Mouse (Mus musculus) cortical plate, adult 2 months (tissue): ENCODE results near the gene Lhx5. TPM values are rescaled to one million over a fixed set of nuclear protein-coding genes. Genes with fewer than 3 reads are reported as not detected.

Experiments
- H3K27ac ChIP-seq: fragments of 200-500 bp; 2 replicates; pipeline ENCODE4 v1.5.1; 2012; ENCODE audit warnings: low read length, control low read depth, inconsistent platforms; ENCODE audit not compliant: insufficient read depth
- H3K4me1 ChIP-seq: fragments of 200-500 bp; 2 replicates; pipeline ENCODE4 v1.6.1; 2011; ENCODE audit warnings: low read length; ENCODE audit not compliant: control insufficient read depth, insufficient read depth
- H3K4me3 ChIP-seq: fragments of 200-500 bp; 2 replicates; pipeline ENCODE4 v1.5.1; 2011; ENCODE audit warnings: mild to moderate bottlenecking, low read length, control low read depth; ENCODE audit not compliant: insufficient read depth
- CTCF ChIP-seq: fragments of 200-500 bp; IDR thresholded peaks from 2 replicates; pipeline ENCODE4 v1.5.1; 2011; ENCODE audit warnings: mild to moderate bottlenecking, control low read depth, low read length; ENCODE audit not compliant: insufficient read depth; ENCODE audit errors: extremely low read depth
- POLR2A ChIP-seq: fragments of 200-500 bp; IDR thresholded peaks from 2 replicates; pipeline ENCODE4 v1.6.1; 2011; ENCODE audit warnings: mild to moderate bottlenecking, low read length, control low read depth; ENCODE audit not compliant: insufficient read depth; ENCODE audit errors: extremely low read depth
- polyA plus RNA-seq: library from polyadenylated mRNA; depleted of rRNA; stranded (reverse); fragments of >200 nt; gene quantifications from 2 replicates; pipeline ENCODE4 v1.2.3, GENCODE M21; 2012

Gene Lhx5
- polyA plus RNA-seq, 1 experiment: not detected

DNA sequence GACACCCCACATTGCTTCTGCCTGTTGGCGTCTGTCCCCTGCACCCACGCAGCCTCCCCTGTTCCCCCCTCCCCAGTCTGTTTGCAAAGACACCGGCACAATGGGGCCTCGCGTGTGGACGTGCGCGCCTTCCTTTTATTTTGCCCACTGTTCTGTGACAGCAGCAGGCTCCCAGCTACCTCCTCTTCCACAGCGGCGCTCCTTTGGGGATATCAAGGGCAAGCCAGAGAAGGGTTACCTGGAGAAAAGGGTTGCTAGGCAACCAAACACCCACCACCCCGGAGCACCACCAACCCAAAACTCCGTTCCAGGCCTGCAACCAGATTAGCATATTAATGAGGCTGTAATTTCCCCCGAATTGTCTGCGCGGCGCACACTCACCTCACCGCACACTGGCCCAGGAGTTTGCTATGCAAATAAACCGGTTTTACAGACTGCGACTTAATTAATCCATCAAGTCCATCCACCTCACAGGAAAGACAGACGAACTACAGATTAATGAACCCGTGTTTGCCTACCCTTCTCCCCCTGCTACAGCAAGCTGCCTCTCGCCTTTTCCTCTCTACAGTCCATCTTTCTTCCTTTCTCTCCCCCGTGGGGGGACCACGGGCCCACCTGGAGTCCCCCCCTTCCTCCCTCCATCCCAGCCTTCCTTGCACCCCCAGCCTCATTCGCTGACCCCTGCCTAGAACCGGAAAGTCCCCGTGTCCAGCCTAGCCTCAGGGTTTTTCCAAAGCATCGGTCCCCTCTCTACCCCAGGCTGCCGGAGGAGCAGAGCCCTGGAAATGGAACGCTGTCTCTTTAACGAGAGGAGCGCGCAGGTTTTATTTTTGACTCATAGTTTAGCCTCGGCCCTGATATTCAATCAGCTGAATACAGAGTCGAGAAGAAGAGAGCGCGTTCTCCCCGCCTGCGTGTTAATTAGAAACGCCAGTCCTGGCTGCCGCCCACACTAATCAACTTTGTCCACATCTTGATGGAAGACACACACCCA, 21.8 kb upstream of the Lhx5 start:
- H3K4me1 ChIP-seq: no peaks in the 10 kb centered on the region
- no peak for TF ChIP-seq CTCF
- no peak for TF ChIP-seq POLR2A
- H3K27ac ChIP-seq: no peak overlapping the region
- peak overlapping the region; percentile 34 for H3K4me3 ChIP-seq

DNA sequence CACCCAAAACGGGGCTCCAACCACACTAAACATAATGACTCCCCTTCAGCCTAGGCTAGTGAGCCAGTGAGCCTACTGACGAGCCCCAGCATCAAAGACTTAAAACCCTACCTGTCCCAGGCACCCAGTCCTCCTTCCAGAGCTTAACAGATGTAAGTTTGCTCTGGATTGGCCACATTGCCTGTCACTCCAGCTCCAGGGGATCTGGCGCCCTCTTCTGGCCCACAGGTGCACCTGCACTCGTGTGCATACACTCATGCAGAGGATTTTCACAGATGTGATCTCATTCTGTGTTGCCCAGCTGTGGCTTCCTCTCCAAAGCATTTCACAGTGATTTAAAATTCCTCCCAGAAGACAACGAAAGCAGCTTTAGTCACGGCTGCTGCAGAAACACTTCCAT, 18.1 kb upstream of the Lhx5 start:
- Histone ChIP-seq H3K4me3 (no peak overlapping the region), H3K4me1 (no peaks in the 10 kb centered on the region), H3K27ac (no peak overlapping the region)
- TF ChIP-seq POLR2A (no peak), CTCF (no peak)

DNA sequence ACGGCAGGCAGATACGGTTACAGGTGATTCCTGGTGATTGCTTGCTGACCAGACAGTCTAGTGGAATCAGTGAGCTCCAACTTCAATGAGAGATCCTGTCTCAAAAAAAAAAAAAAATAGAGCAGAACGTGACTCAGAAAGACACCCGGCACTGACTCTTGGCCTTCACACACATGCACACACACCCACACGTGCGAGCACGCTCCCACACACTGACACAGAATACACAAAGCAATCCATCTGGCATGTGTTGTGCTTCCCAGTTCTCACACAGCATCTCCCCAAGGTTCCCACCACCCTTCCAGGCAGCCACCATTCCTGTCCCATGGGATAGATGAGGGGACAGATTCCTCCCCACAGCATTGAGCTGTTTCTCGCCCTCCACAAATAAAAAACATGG, 11.4 kb upstream of the Lhx5 start:
- no peak overlapping the region for H3K4me3 ChIP-seq
- H3K4me1 ChIP-seq: no peaks in the 10 kb centered on the region
- no peak overlapping the region for H3K27ac ChIP-seq
- TF ChIP-seq POLR2A (no peak), CTCF (no peak)

- Histone ChIP-seq H3K4me3 (no peak overlapping the region), H3K4me1 (no peaks in the 10 kb centered on the region), H3K27ac (no peak overlapping the region)
- TF ChIP-seq POLR2A (no peak), CTCF (no peak)
Measured at GRCm38 (mm10) chr5:120424039-120424438, 7.5 kb upstream of the Lhx5 start.

DNA sequence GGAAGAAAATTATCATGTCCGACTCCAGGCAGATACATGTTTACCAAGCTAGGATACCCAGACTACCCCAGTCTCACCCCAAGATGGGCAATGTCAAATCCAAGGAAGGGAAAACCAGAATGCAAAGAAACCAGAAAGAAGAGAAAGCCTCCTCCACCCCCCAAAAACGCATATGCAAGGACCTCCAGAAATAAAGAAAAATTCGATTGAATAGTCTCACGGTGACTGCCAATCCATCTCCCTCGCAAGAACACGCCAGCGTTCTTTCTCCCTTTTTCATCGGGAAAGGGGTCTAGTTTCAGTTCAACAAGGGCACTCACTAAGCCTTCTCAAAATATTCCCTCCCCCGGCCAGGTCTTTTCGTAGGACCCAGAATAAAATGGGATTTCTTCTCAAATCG, 6.8 kb upstream of the Lhx5 start:
- TF ChIP-seq CTCF (no peak), POLR2A (no peak)
- Histone ChIP-seq H3K27ac (no peak overlapping the region), H3K4me3 (no peak overlapping the region), H3K4me1 (no peaks in the 10 kb centered on the region)

GRCm38 (mm10) chr5:120425711-120426110, 5.8 kb upstream of the Lhx5 start:
- Histone ChIP-seq H3K27ac (no peak overlapping the region), H3K4me1 (no peaks in the 10 kb centered on the region), H3K4me3 (no peak overlapping the region)
- TF ChIP-seq CTCF: no peak
- TF ChIP-seq POLR2A: no peak

GRCm38 (mm10) chr5:120426572-120426971, 4.9 kb upstream of the Lhx5 start:
- Histone ChIP-seq H3K4me3 (no peak overlapping the region), H3K4me1 (no peaks in the 10 kb centered on the region), H3K27ac (no peak overlapping the region)
- TF ChIP-seq CTCF: no peak
- TF ChIP-seq POLR2A: no peak

- Histone ChIP-seq H3K4me3 (no peak overlapping the region), H3K27ac (no peak overlapping the region), H3K4me1 (no peaks in the 10 kb centered on the region)
- TF ChIP-seq POLR2A (no peak), CTCF (no peak)
Measured at GRCm38 (mm10) chr5:120427451-120427938, 4.0 kb upstream of the Lhx5 start.

DNA sequence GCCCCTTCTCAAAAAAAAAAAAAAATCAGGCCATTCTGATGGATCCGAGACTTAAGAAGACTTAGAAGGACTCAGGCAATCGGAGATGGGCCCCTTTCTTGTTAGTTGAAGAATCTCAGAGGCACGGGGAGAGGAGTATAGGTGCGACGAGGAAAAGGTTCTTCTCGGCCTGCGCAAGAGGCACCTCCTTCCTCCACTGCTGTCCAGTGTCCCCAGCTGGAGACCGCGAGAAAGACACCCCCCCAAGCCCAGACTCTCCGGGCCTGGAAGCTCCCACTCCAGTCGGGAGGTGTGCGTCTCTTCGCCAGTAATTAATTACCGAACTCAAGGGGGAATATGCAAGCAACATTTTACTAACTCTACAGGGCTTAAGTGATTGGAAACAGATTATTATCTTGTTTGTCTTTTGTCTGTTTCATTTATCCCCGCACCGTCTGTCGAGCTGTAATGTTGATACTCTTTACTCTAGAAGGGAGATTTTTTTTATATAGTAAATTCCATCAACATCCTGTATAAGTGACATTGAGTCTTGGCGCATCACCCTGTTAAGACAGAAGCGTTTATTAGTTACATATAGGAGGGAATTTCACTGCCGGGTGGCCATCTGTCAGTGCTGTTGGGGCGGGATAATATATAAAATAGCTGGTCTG, 3.2 kb upstream of the Lhx5 start:
- Histone ChIP-seq H3K27ac (no peak overlapping the region), H3K4me3 (no peak overlapping the region), H3K4me1 (no peaks in the 10 kb centered on the region)
- TF ChIP-seq CTCF (no peak), POLR2A (no peak)

GRCm38 (mm10) chr5:120428990-120429389, 2.5 kb upstream of the Lhx5 start:
- Histone ChIP-seq H3K27ac (no peak overlapping the region), H3K4me1 (no peaks in the 10 kb centered on the region), H3K4me3 (no peak overlapping the region)
- TF ChIP-seq CTCF (no peak), POLR2A (no peak)
